Mouse (Mus musculus) liver, embryonic 16.5 days (tissue): ENCODE measurements around the gene Col20a1. TPM values are rescaled to one million over a fixed set of nuclear protein-coding genes. Genes with fewer than 3 reads are reported as not detected.

Experiments
- polyA plus RNA-seq: library from polyadenylated mRNA; unstranded; fragments of >200 nt; fragmentation: Nextera tagmentation; extraction: Ambion mirVana; gene quantifications from 2 replicates; pipeline ENCODE4 v1.2.1, GENCODE M21; 2015

Gene Col20a1
- polyA plus RNA-seq, 1 experiment from 2014 or later: 0.04 TPM

Other genes starting within 250 kb of the Col20a1 start
- not detected in 2 replicates for gene Bhlhe23, start 209.6 kb upstream of the Col20a1 start, polyA plus RNA-seq
- 4.2 and 4.6 TPM in 2 replicates for gene Ythdf1, start 65.6 kb upstream of the Col20a1 start, polyA plus RNA-seq
- gene Birc7, start 57.5 kb upstream of the Col20a1 start, polyA plus RNA-seq: not detected in 2 replicates
- gene Nkain4, start 31.8 kb upstream of the Col20a1 start, polyA plus RNA-seq: 1.1 and 1.6 TPM in 2 replicates
- 32.7 and 33.2 TPM in 2 replicates for gene Arfgap1, start 19.3 kb upstream of the Col20a1 start, polyA plus RNA-seq
- gene Chrna4, start 57.0 kb downstream of the Col20a1 start, polyA plus RNA-seq: 0.79 and 1.4 TPM in 2 replicates
- 0.16 and 0.32 TPM in 2 replicates for gene Kcnq2, start 148.8 kb downstream of the Col20a1 start, polyA plus RNA-seq
- not detected in 2 replicates for gene Eef1a2, start 170.5 kb downstream of the Col20a1 start, polyA plus RNA-seq
- 92.7 and 94.4 TPM in 2 replicates for gene Ppdpf, start 200.7 kb downstream of the Col20a1 start, polyA plus RNA-seq
- gene Ptk6, start 216.3 kb downstream of the Col20a1 start, polyA plus RNA-seq: 0.15 and 0.27 TPM in 2 replicates
- gene Srms, start 226.7 kb downstream of the Col20a1 start, polyA plus RNA-seq: 0.51 and 0.54 TPM in 2 replicates
- 0.15 and 0.33 TPM in 2 replicates for gene Fndc11, start 233.5 kb downstream of the Col20a1 start, polyA plus RNA-seq